Mouse (Mus musculus) liver, adult 2 months (tissue): ENCODE measurements around the gene Mcoln2. TPM values are rescaled to one million over a fixed set of nuclear protein-coding genes. Genes with fewer than 3 reads are reported as not detected.

Experiments
- DNase-seq: peaks from one replicate; pipeline ENCODE4 v3.0.0-alpha.2; 2011; ENCODE audit warnings: low read depth, low spot score; ENCODE audit errors: extremely low read depth
- H3K27ac ChIP-seq: fragments of 200-500 bp; replicated peaks from 2 replicates; pipeline ENCODE4 v1.5.1; 2012; ENCODE audit warnings: low read depth, mild to moderate bottlenecking, control low read depth, inconsistent platforms, low read length; ENCODE audit not compliant: insufficient read depth
- H3K27me3 ChIP-seq: fragments of 200-500 bp; 2 replicates; pipeline ENCODE4 v1.6.1; 2012; ENCODE audit warnings: mild to moderate bottlenecking, moderate library complexity, low read length, inconsistent platforms; ENCODE audit not compliant: control insufficient read depth, insufficient read depth
- H3K36me3 ChIP-seq: fragments of 200-500 bp; 2 replicates; pipeline ENCODE4 v1.6.1; 2012; ENCODE audit warnings: low read length, inconsistent platforms; ENCODE audit not compliant: control insufficient read depth, insufficient read depth
- H3K4me1 ChIP-seq: fragments of 200-500 bp; 2 replicates; pipeline ENCODE4 v1.6.1; 2011; ENCODE audit warnings: low read length; ENCODE audit not compliant: control insufficient read depth, insufficient read depth
- H3K4me3 ChIP-seq: fragments of 200-500 bp; 2 replicates; pipeline ENCODE4 v1.5.1; 2011; ENCODE audit warnings: low read depth, mild to moderate bottlenecking, control low read depth, low read length, moderate library complexity; ENCODE audit not compliant: insufficient read depth
- H3K79me2 ChIP-seq: fragments of 200-500 bp; 2 replicates; pipeline ENCODE4 v1.6.1; 2012; ENCODE audit warnings: inconsistent platforms, mild to moderate bottlenecking, low read length, moderate library complexity; ENCODE audit not compliant: control insufficient read depth, insufficient read depth
- H3K9ac ChIP-seq: fragments of 200-500 bp; 2 replicates; pipeline ENCODE4 v1.6.1; 2012; ENCODE audit warnings: low read depth, mild to moderate bottlenecking, control low read depth, inconsistent platforms, low read length
- CTCF ChIP-seq: fragments of 200-500 bp; IDR thresholded peaks from 2 replicates; pipeline ENCODE4 v1.5.1; 2011; ENCODE audit warnings: low read depth, low read length, control low read depth
- POLR2A ChIP-seq: fragments of 200-500 bp; IDR thresholded peaks from 2 replicates; pipeline ENCODE4 v1.6.1; 2011; ENCODE audit warnings: low read length, control low read depth; ENCODE audit not compliant: insufficient read depth; ENCODE audit errors: extremely low read depth
- WGBS: fragments of 180-500 bp; shearing (Covaris S2); methylation state at CpG from one replicate; pipeline ENCODE4 v1.1.7; 2018; 5-methylcytosine and 5-hydroxymethylcytosine counted together
- polyA plus RNA-seq: library from polyadenylated mRNA; depleted of rRNA; stranded (reverse); fragments of >200 nt; gene quantifications from 2 replicates; pipeline ENCODE4 v1.2.3, GENCODE M21; 2012; rRNA removed
- total RNA-seq: library from RNA; depleted of rRNA; stranded (reverse); fragments of >200 nt; gene quantifications from 2 replicates; pipeline ENCODE4 v1.2.3, GENCODE M21; 2014; rRNA removed

Mcoln2 gene
- total and polyA plus RNA-seq, 2 experiments = 0.15 to 0.55 TPM

DNA sequence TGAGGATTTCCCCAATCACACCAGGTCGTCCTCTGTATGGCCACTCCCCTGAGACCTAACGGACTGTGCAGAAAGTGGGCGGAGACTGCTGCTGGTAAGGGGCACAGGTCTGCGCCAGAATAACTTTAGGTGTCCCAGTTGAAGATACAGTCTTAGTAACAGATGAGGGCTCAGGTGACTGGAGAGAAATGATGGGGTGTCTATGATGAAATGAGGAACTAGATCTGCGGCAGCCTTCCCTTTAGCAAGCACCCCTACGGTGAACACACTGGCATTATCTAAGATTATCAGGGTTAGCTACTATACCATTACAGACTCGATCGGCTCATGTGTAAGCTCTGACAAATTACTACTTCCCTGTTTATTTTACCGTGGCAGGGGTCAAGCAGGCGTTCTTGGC is 84.9 kb downstream of the Mcoln2 start:
- DNase-seq = no peak
- 68% methylated on average over 10 of the region's 10 CpGs for WGBS
- no peak overlapping the region for H3K9ac ChIP-seq
- no peaks in the 10 kb centered on the region for H3K27me3 ChIP-seq
- no peaks in the 10 kb centered on the region for H3K36me3 ChIP-seq
- H3K79me2 ChIP-seq = no peaks in the 10 kb centered on the region
- no peak overlapping the region for H3K27ac ChIP-seq
- no peak overlapping the region for H3K4me3 ChIP-seq
- H3K4me1 ChIP-seq = no peaks in the 10 kb centered on the region
- TF ChIP-seq POLR2A (no peak), CTCF (no peak)

DNA sequence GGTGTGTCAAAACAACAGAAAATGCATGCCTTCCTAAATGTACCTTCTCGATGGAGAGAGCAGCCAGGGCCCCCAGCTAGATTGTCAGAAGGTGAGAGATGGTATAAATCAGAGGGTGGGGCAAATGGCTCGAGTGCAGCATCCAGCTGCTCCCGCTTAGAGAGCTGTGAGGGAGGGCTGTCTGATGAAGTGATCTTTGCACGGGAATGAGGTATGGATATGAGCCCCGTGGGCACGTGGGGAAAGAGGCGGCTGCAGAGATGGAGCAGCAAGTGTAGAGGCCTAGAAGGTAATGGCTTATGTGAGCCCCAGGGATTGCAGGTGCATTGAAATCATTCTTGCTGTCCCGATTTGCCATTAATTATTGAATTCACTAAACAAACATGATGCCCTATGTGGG is 86.6 kb downstream of the Mcoln2 start:
- 75% methylated on average over 8 of the region's 8 CpGs for WGBS
- H3K27ac ChIP-seq = no peak overlapping the region
- H3K79me2 ChIP-seq = no peaks in the 10 kb centered on the region
- no peak overlapping the region for H3K9ac ChIP-seq
- H3K4me1 ChIP-seq = no peaks in the 10 kb centered on the region
- H3K4me3 ChIP-seq = no peak overlapping the region
- no peak for TF ChIP-seq CTCF
- TF ChIP-seq POLR2A = no peak
- H3K36me3 ChIP-seq = no peaks in the 10 kb centered on the region
- H3K27me3 ChIP-seq = no peaks in the 10 kb centered on the region
- DNase-seq = no peak

DNA sequence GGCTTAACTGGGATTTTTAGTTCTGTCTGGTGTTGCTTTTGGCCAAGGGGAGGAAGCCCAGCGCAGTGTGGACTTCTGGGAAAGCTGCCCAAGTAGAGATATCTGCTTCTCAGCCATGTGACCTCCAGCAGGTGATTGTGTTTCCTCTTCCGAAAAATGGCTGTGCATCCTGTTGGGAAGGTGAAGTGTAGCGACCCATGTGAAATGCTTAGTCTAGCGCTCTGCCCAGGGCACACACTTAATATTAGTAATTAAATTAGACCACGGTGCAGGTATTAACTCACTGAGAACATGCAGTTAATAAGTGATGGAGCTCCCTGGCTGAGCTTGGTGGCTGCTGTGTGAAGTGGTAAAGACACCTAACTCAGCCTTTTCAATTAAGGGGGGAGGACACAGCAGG is 88.0 kb downstream of the Mcoln2 start:
- no peak for TF ChIP-seq CTCF
- TF ChIP-seq POLR2A = no peak
- no peak for DNase-seq
- 84% methylated on average over 5 of the region's 5 CpGs for WGBS
- Histone ChIP-seq H3K27me3 (no peaks in the 10 kb centered on the region), H3K9ac (no peak overlapping the region), H3K27ac (no peak overlapping the region), H3K4me1 (no peaks in the 10 kb centered on the region), H3K36me3 (no peaks in the 10 kb centered on the region), H3K4me3 (no peak overlapping the region), H3K79me2 (no peaks in the 10 kb centered on the region)

DNA sequence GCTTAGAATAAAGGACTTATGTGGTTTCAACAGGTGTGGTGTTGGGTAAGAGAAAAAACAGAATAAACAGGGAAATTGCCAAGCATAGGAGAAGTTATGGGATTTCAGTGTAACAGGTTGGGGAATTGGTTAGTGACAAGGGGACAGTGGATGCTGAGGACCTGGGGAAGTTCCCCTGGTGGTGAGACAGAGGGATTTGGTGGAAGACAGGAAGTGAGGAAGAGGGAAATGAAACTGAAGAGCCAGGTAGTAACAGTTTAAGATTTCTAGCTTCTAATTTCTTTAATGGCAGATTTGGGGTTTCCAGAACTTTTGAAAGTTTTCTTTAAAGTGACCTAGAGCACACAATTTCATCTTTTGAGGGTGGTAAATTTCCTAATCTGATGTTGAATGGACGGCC is 95.0 kb downstream of the Mcoln2 start:
- no peaks in the 10 kb centered on the region for H3K79me2 ChIP-seq
- H3K27ac ChIP-seq = no peak overlapping the region
- no peaks in the 10 kb centered on the region for H3K36me3 ChIP-seq
- TF ChIP-seq POLR2A (no peak), CTCF (no peak)
- no peak overlapping the region for H3K4me3 ChIP-seq
- DNase-seq = no peak
- 80% methylated on average over 1 of the region's 1 CpGs for WGBS
- no peaks in the 10 kb centered on the region for H3K27me3 ChIP-seq
- peaks cover 12% of the 10 kb centered on the region for H3K4me1 ChIP-seq
- no peak overlapping the region for H3K9ac ChIP-seq

Other genes starting within 250 kb of the Mcoln2 start
- gene Bcl10, start 227.0 kb upstream of the Mcoln2 start, total RNA-seq = 12.0 and 15.3 TPM in 2 replicates
- gene Bcl10, start 227.0 kb upstream of the Mcoln2 start, polyA plus RNA-seq = 4.7 and 5.7 TPM in 2 replicates
- 6.7 and 8.2 TPM in 2 replicates for gene 2410004B18Rik, start 211.8 kb upstream of the Mcoln2 start, total RNA-seq
- 3.6 and 3.7 TPM in 2 replicates for gene 2410004B18Rik, start 211.8 kb upstream of the Mcoln2 start, polyA plus RNA-seq
- gene Syde2, start 162.0 kb upstream of the Mcoln2 start, total RNA-seq = 5.4 and 7.9 TPM in 2 replicates
- gene Syde2, start 162.0 kb upstream of the Mcoln2 start, polyA plus RNA-seq = 1.3 and 1.7 TPM in 2 replicates
- gene Wdr63, start 41.7 kb upstream of the Mcoln2 start, total RNA-seq = 0.07 and 0.18 TPM in 2 replicates
- gene Wdr63, start 41.7 kb upstream of the Mcoln2 start, polyA plus RNA-seq = 0.09 and 0.17 TPM in 2 replicates
- not detected in 2 replicates for gene Mcoln3, start 32.4 kb upstream of the Mcoln2 start, total RNA-seq
- gene Mcoln3, start 32.4 kb upstream of the Mcoln2 start, polyA plus RNA-seq = not detected in 2 replicates
- gene Lpar3, start 71.1 kb downstream of the Mcoln2 start, total RNA-seq = 0.09 TPM in 1 of 2 replicates, not detected in the other
- gene Lpar3, start 71.1 kb downstream of the Mcoln2 start, polyA plus RNA-seq = 0.05 TPM in 1 of 2 replicates, not detected in the other